Mouse (Mus musculus): ENCODE data around the gene Ifngr2. TPM values are rescaled to one million over a fixed set of nuclear protein-coding genes. Genes with fewer than 3 reads are reported as not detected.
A peak's percentile ranks its signal among the peaks of the same experiment; 100 is the strongest.

Gene Ifngr2
- polyA plus RNA-seq, 1 experiment from 2014 or later = 65.3 TPM

GRCm38 (mm10) chr16:91532429-91532828 lies 14.4 kb upstream of the Ifngr2 start:
- 19% methylated on average over 2 of the region's 2 CpGs for WGBS

GRCm38 (mm10) chr16:91533097-91534001 lies 13.5 kb upstream of the Ifngr2 start:
- H3K9me3 ChIP-seq (ENCODE audit: control insufficient read depth, low read length) = no peaks in the 10 kb centered on the region
- WGBS = 57% methylated on average over 23 of the region's 23 CpGs
- H3K4me2 ChIP-seq (ENCODE audit: low read length) = no peak overlapping the region
- DNase-seq (ENCODE audit: low spot score) (no peak), ATAC-seq (replicated peaks; ENCODE audit: low FRiP score, low TSS enrichment, low read depth) (no peak)
- no peak overlapping the region for H3K4me3 ChIP-seq (ENCODE audit: low read depth, low read length)
- 0 out of 2 replicates have a peak, but pooled peaks cover 3% of the 10 kb centered on the region for H3K4me1 ChIP-seq (replicated peaks; ENCODE audit: control insufficient read depth, insufficient read depth, low read length)
- H3K27me3 ChIP-seq (replicated peaks; ENCODE audit: control insufficient read depth, insufficient read depth, low read length) = no peaks in the 10 kb centered on the region
- no peak overlapping the region for H3K9ac ChIP-seq (ENCODE audit: low read length)
- no peaks in the 10 kb centered on the region for H3K36me3 ChIP-seq (ENCODE audit: control insufficient read depth, insufficient read depth, low read length)
- no peak overlapping the region for H3K27ac ChIP-seq (ENCODE audit: low read depth)

More at GRCm38 (mm10) chr16:91532429-91532828, 14.4 kb upstream of the Ifngr2 start:
- Histone ChIP-seq H3K9ac (ENCODE audit: low read length) (no peak overlapping the region), H3K4me3 (ENCODE audit: low read depth, low read length) (no peak overlapping the region), H3K9me3 (ENCODE audit: control insufficient read depth, low read length) (no peaks in the 10 kb centered on the region), H3K27me3 (replicated peaks; ENCODE audit: control insufficient read depth, insufficient read depth, low read length) (no peaks in the 10 kb centered on the region), H3K36me3 (ENCODE audit: control insufficient read depth, insufficient read depth, low read length) (no peaks in the 10 kb centered on the region), H3K27ac (ENCODE audit: low read depth) (no peak overlapping the region), H3K4me1 (replicated peaks; ENCODE audit: control insufficient read depth, insufficient read depth, low read length) (0 out of 2 replicates have a peak, but pooled peaks cover 3% of the 10 kb centered on the region), H3K4me2 (ENCODE audit: low read length) (no peak overlapping the region)
- ATAC-seq (replicated peaks; ENCODE audit: low FRiP score, low TSS enrichment, low read depth) (peak; percentile 42), DNase-seq (ENCODE audit: low spot score) (no peak)

- Histone ChIP-seq H3K4me2 (ENCODE audit: low read length) (no peak overlapping the region), H3K27ac (ENCODE audit: low read depth) (no peak overlapping the region), H3K27me3 (replicated peaks; ENCODE audit: control insufficient read depth, insufficient read depth, low read length) (no peaks in the 10 kb centered on the region), H3K4me3 (ENCODE audit: low read depth, low read length) (no peak overlapping the region), H3K4me1 (replicated peaks; ENCODE audit: control insufficient read depth, insufficient read depth, low read length) (0 out of 2 replicates have a peak, but pooled peaks cover 3% of the 10 kb centered on the region), H3K9ac (ENCODE audit: low read length) (no peak overlapping the region), H3K36me3 (ENCODE audit: control insufficient read depth, insufficient read depth, low read length) (no peaks in the 10 kb centered on the region), H3K9me3 (ENCODE audit: control insufficient read depth, low read length) (no peaks in the 10 kb centered on the region)
- 56% methylated on average over 13 of the region's 13 CpGs for WGBS
- ATAC-seq (replicated peaks; ENCODE audit: low FRiP score, low TSS enrichment, low read depth) (peak; percentile 78), DNase-seq (ENCODE audit: low spot score) (peak; percentile 87)
Observed at GRCm38 (mm10) chr16:91534477-91534876, 12.4 kb upstream of the Ifngr2 start.

GRCm38 (mm10) chr16:91534888-91535287 lies 12.0 kb upstream of the Ifngr2 start:
- Histone ChIP-seq H3K4me1 (replicated peaks; ENCODE audit: control insufficient read depth, insufficient read depth, low read length) (0 out of 2 replicates have a peak, but pooled peaks cover 3% of the 10 kb centered on the region), H3K9me3 (ENCODE audit: control insufficient read depth, low read length) (no peaks in the 10 kb centered on the region), H3K27me3 (replicated peaks; ENCODE audit: control insufficient read depth, insufficient read depth, low read length) (no peaks in the 10 kb centered on the region), H3K9ac (ENCODE audit: low read length) (no peak overlapping the region), H3K27ac (ENCODE audit: low read depth) (no peak overlapping the region), H3K36me3 (ENCODE audit: control insufficient read depth, insufficient read depth, low read length) (no peaks in the 10 kb centered on the region), H3K4me2 (ENCODE audit: low read length) (no peak overlapping the region), H3K4me3 (ENCODE audit: low read depth, low read length) (no peak overlapping the region)
- ATAC-seq (replicated peaks; ENCODE audit: low FRiP score, low TSS enrichment, low read depth) (no peak), DNase-seq (ENCODE audit: low spot score) (no peak)
- WGBS = 75% methylated on average over 6 of the region's 6 CpGs

GRCm38 (mm10) chr16:91536372-91536771 lies 10.5 kb upstream of the Ifngr2 start:
- H3K4me2 ChIP-seq (ENCODE audit: low read length) = no peak overlapping the region
- DNase-seq (ENCODE audit: low spot score) = no peak
- H3K36me3 ChIP-seq (ENCODE audit: control insufficient read depth, insufficient read depth, low read length) = no peaks in the 10 kb centered on the region
- H3K9me3 ChIP-seq (ENCODE audit: control insufficient read depth, low read length) = no peaks in the 10 kb centered on the region
- H3K9ac ChIP-seq (ENCODE audit: low read length) = no peak overlapping the region
- no peak overlapping the region for H3K4me3 ChIP-seq (ENCODE audit: low read depth, low read length)
- 0 out of 2 replicates have a peak, but pooled peaks cover 4% of the 10 kb centered on the region for H3K4me1 ChIP-seq (replicated peaks; ENCODE audit: control insufficient read depth, insufficient read depth, low read length)
- H3K27ac ChIP-seq (ENCODE audit: low read depth) = no peak overlapping the region
- 80% methylated on average over 6 of the region's 6 CpGs for WGBS
- no peaks in the 10 kb centered on the region for H3K27me3 ChIP-seq (replicated peaks; ENCODE audit: control insufficient read depth, insufficient read depth, low read length)
- no peak for ATAC-seq (replicated peaks; ENCODE audit: low FRiP score, low TSS enrichment, low read depth)

GRCm38 (mm10) chr16:91537065-91537464 lies 9.8 kb upstream of the Ifngr2 start:
- 74% methylated on average over 3 of the region's 3 CpGs for WGBS
- ATAC-seq (replicated peaks; ENCODE audit: low FRiP score, low TSS enrichment, low read depth) = no peak

GRCm38 (mm10) chr16:91538051-91538450 lies 8.8 kb upstream of the Ifngr2 start:
- Histone ChIP-seq H3K9ac (ENCODE audit: low read length) (no peak overlapping the region), H3K4me2 (ENCODE audit: low read length) (no peak overlapping the region), H3K27me3 (replicated peaks; ENCODE audit: control insufficient read depth, insufficient read depth, low read length) (no peaks in the 10 kb centered on the region), H3K9me3 (ENCODE audit: control insufficient read depth, low read length) (no peaks in the 10 kb centered on the region), H3K27ac (ENCODE audit: low read depth) (no peak overlapping the region), H3K36me3 (ENCODE audit: control insufficient read depth, insufficient read depth, low read length) (no peaks in the 10 kb centered on the region), H3K4me1 (replicated peaks; ENCODE audit: control insufficient read depth, insufficient read depth, low read length) (0 out of 2 replicates have a peak, but pooled peaks cover 5% of the 10 kb centered on the region), H3K4me3 (ENCODE audit: low read depth, low read length) (no peak overlapping the region)
- DNase-seq (ENCODE audit: low spot score) (no peak), ATAC-seq (replicated peaks; ENCODE audit: low FRiP score, low TSS enrichment, low read depth) (no peak)
- WGBS = 75% methylated on average over 6 of the region's 6 CpGs

More at GRCm38 (mm10) chr16:91537065-91537464, 9.8 kb upstream of the Ifngr2 start:
- Histone ChIP-seq H3K4me3 (ENCODE audit: low read depth, low read length) (no peak overlapping the region), H3K27me3 (replicated peaks; ENCODE audit: control insufficient read depth, insufficient read depth, low read length) (no peaks in the 10 kb centered on the region), H3K9ac (ENCODE audit: low read length) (no peak overlapping the region), H3K4me1 (replicated peaks; ENCODE audit: control insufficient read depth, insufficient read depth, low read length) (0 out of 2 replicates have a peak, but pooled peaks cover 8% of the 10 kb centered on the region), H3K4me2 (ENCODE audit: low read length) (no peak overlapping the region), H3K27ac (ENCODE audit: low read depth) (no peak overlapping the region), H3K9me3 (ENCODE audit: control insufficient read depth, low read length) (no peaks in the 10 kb centered on the region), H3K36me3 (ENCODE audit: control insufficient read depth, insufficient read depth, low read length) (no peaks in the 10 kb centered on the region)
- DNase-seq (ENCODE audit: low spot score) = no peak

- Histone ChIP-seq H3K27me3 (replicated peaks; ENCODE audit: control insufficient read depth, insufficient read depth, low read length) (no peaks in the 10 kb centered on the region), H3K4me1 (replicated peaks; ENCODE audit: control insufficient read depth, insufficient read depth, low read length) (0 out of 2 replicates have a peak, but pooled peaks cover 5% of the 10 kb centered on the region), H3K27ac (ENCODE audit: low read depth) (no peak overlapping the region), H3K9ac (ENCODE audit: low read length) (no peak overlapping the region), H3K9me3 (ENCODE audit: control insufficient read depth, low read length) (no peaks in the 10 kb centered on the region), H3K36me3 (ENCODE audit: control insufficient read depth, insufficient read depth, low read length) (no peaks in the 10 kb centered on the region), H3K4me2 (ENCODE audit: low read length) (no peak overlapping the region), H3K4me3 (ENCODE audit: low read depth, low read length) (no peak overlapping the region)
- ATAC-seq (replicated peaks; ENCODE audit: low FRiP score, low TSS enrichment, low read depth) = no peak
- 59% methylated on average over 9 of the region's 9 CpGs for WGBS
- no peak for DNase-seq (ENCODE audit: low spot score)
Observed at GRCm38 (mm10) chr16:91538513-91538912, 8.4 kb upstream of the Ifngr2 start.
